Mouse (Mus musculus) heart, adult 2 months (tissue): Measurements from ENCODE around the gene Arrdc5.

ENCODE experiments used
- CTCF ChIP-seq: fragments of 200-600 bp; IDR thresholded peaks from 2 replicates; pipeline ENCODE4 v1.8.1; 2022; ENCODE audit warnings: antibody characterized with exemption, mild to moderate bottlenecking, moderate library complexity
- EP300 ChIP-seq: fragments of 200-500 bp; IDR thresholded peaks from 2 replicates; pipeline ENCODE4 v1.6.1; 2011; ENCODE audit warnings: low read depth, low read length, control low read depth; ENCODE audit not compliant: insufficient read depth
- POLR2A ChIP-seq: fragments of 200-500 bp; IDR thresholded peaks from 2 replicates; pipeline ENCODE4 v1.6.1; 2011; ENCODE audit warnings: mild to moderate bottlenecking, low read depth, low read length, control low read depth; ENCODE audit not compliant: insufficient read depth

GRCm38 (mm10) chr17:56281193-56281592 is 18.9 kb downstream of the Arrdc5 start:
- TF ChIP-seq CTCF (no peak), POLR2A (no peak), EP300 (no peak)
